In the genomic region with DNA sequence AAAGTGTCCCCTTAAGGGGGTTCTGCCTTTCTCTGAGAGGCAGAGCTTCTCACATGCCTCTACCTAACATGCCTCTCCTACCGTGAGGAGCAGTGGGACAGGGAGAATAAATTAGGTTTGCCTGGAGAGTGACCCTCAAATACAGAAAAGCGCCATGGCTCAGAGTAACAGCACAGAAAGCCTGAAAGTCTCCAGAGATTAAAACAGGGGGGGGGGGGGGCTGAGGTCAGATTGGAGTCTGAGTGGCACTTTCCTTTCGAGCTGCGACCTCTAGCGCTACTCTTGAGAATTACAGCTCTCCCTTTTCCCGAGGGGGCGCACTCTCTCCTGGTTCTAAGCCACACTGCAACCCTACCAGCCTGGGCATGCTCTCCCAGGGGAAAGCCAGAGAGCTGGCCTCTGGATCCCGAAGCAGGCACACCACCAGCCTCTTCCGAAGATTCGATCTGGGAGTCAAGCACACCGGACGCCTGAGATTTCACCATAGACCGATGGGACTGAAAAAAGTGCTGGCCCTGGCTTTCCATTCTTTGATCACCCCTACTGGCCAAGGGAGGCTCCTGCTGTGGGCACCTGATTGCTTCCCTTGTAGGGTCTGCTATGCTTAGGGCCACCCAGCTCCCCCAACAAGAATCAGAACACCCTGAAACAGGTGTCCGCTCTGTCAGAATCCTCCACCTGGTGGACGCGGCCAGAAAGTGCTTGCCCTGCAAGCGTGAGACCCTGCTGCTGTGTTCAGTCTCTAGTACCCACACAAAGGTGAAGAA, we compare ENCODE assay signal across 8 mouse cellular contexts. TPM values are rescaled to one million over a fixed set of nuclear protein-coding genes. Genes with fewer than 3 reads are reported as not detected.
DNase-seq lines count a peak whose midpoint lies in the region; ATAC-seq lines count a peak whose summit lies in the region.

No protein-coding gene starts in this region.

- H3K9me3 ChIP-seq in forebrain, embryonic 10.5 days = no peaks in the 10 kb centered on the region
- H3K9me3 ChIP-seq in forebrain, embryonic 12.5 days = no peaks in the 10 kb centered on the region

- H3K9ac ChIP-seq in forebrain, embryonic 12.5 days = no peak overlapping the region

- peaks cover 13% of the 10 kb centered on the region for H3K4me1 ChIP-seq in forebrain, embryonic 10.5 days
- H3K4me1 ChIP-seq in forebrain, embryonic 12.5 days = 0 out of 2 replicates have a peak, but pooled peaks cover 10% of the 10 kb centered on the region

- 27% methylated on average over 17 of the region's 17 CpGs for WGBS in forebrain, embryonic 10.5 days
- 30% methylated on average over 17 of the region's 17 CpGs for WGBS in forebrain, embryonic 12.5 days

- H3K4me2 ChIP-seq in forebrain, embryonic 12.5 days = no peak overlapping the region

- DNase-seq in forebrain, embryonic 10.5 days (ENCODE audit: extremely low spot score, low spot score) = peak; percentile 62
- DNase-seq in ES-CJ7 (ENCODE audit: low read depth, low spot score) = peak; percentile 63
- DNase-seq in embryo, embryonic 10 days (ENCODE audit: low spot score) = peak; percentile 64
- DNase-seq in heart, postnatal 10 days = peak; percentile 42 to 74
- peak; percentile 29 to 73 for DNase-seq in kidney, postnatal 36 days
- peak; percentile 26 to 74 for DNase-seq in spleen, postnatal 4 days (ENCODE audit: low spot score in 2 of 2)

- no peak overlapping the region for H3K27ac ChIP-seq in forebrain, embryonic 10.5 days
- H3K27ac ChIP-seq in forebrain, embryonic 12.5 days = no peak overlapping the region

- intact Hi-C loops in heart, postnatal 10 days (cut with DNase I) = loop anchor here (5.0 to 10.0 kb wide), 4 partner anchors 136 to 711 kb away; no protein-coding TSS in a partner anchor

- ATAC-seq in forebrain, embryonic 12.5 days (ENCODE audit: low FRiP score) = no peak; the same call in 1 of the 2 replicates
- ATAC-seq in megakaryocyte progenitor cell, adult 5-6 weeks (replicated peaks; ENCODE audit: poor library complexity) = peak; percentile 86

- no peaks in the 10 kb centered on the region for H3K36me3 ChIP-seq in forebrain, embryonic 10.5 days (replicated peaks)
- no peaks in the 10 kb centered on the region for H3K36me3 ChIP-seq in forebrain, embryonic 12.5 days (replicated peaks)

- H3K27me3 ChIP-seq in forebrain, embryonic 10.5 days (ENCODE audit: poor library complexity, severe bottlenecking) = peaks cover 23% of the 10 kb centered on the region; the same call in 1 of the 2 replicates
- H3K27me3 ChIP-seq in forebrain, embryonic 12.5 days = no peaks in the 10 kb centered on the region

- H3K4me3 ChIP-seq in forebrain, embryonic 10.5 days = no peak overlapping the region
- no peak overlapping the region for H3K4me3 ChIP-seq in forebrain, embryonic 12.5 days (replicated peaks)

RNA-seq across cellular contexts. Expression of a gene that starts 57.5 kb away (rescaled TPM):
- polyA plus RNA-seq in forebrain, embryonic 10.5 days (2016; fragmentation: Nextera tagmentation; extraction: Ambion mirVana) = 42.8 and 53.3 TPM in 2 replicates
- 37.0 and 45.9 TPM in 2 replicates for polyA plus RNA-seq in forebrain, embryonic 12.5 days (2016; fragmentation: Nextera tagmentation; extraction: Ambion mirVana)
- total RNA-seq in heart, postnatal 10 days (2021) = 1 to 10 TPM; 7.2 to 9.5 TPM
- 36.0 and 47.6 TPM in 2 replicates for total RNA-seq in megakaryocyte progenitor cell, adult 5-6 weeks (2015)
- total RNA-seq in megakaryocyte progenitor cell, adult 5-6 weeks (2017) = 37.8 and 54.2 TPM in 2 replicates
